Mouse (Mus musculus) heart, embryonic 12.5 days (tissue): ENCODE measurements around the gene Pax7. TPM values are rescaled to one million over a fixed set of nuclear protein-coding genes. Genes with fewer than 3 reads are reported as not detected.

Experiments
- ATAC-seq: fragments of 200-750 bp; cut with Nextera tagmentation; 2 replicates; pipeline ENCODE4 v1.8.0; 2017; ENCODE audit warnings: moderate TSS enrichment, moderate library complexity; ENCODE audit not compliant: insufficient number of reproducible peaks, low FRiP score
- H3K27ac ChIP-seq: fragments of 300-500 bp; sonication (generic); 2 replicates; pipeline ENCODE4 v1.5.1; 2016; ENCODE audit warnings: mild to moderate bottlenecking, moderate library complexity; ENCODE audit not compliant: poor library complexity, severe bottlenecking
- H3K27me3 ChIP-seq: fragments of 300-500 bp; sonication (generic); replicated peaks from 2 replicates; pipeline ENCODE4 v1.6.1; 2016; ENCODE audit warnings: mild to moderate bottlenecking, moderate library complexity
- H3K36me3 ChIP-seq: fragments of 300-500 bp; sonication (generic); 2 replicates; pipeline ENCODE4 v1.6.1; 2016; ENCODE audit warnings: mild to moderate bottlenecking, moderate library complexity
- H3K4me1 ChIP-seq: fragments of 300-500 bp; sonication (generic); replicated peaks from 2 replicates; pipeline ENCODE4 v1.6.1; 2016; ENCODE audit warnings: mild to moderate bottlenecking
- H3K4me2 ChIP-seq: fragments of 300-500 bp; sonication (generic); 2 replicates; pipeline ENCODE4 v1.6.1; 2016; ENCODE audit warnings: mild to moderate bottlenecking, moderate library complexity
- H3K4me3 ChIP-seq: fragments of 300-500 bp; sonication (generic); 2 replicates; pipeline ENCODE4 v1.5.1; 2016; ENCODE audit warnings: mild to moderate bottlenecking
- H3K9ac ChIP-seq: fragments of 300-500 bp; sonication (generic); 2 replicates; pipeline ENCODE4 v1.6.1; 2016; ENCODE audit warnings: mild to moderate bottlenecking, moderate library complexity
- H3K9me3 ChIP-seq: fragments of 300-500 bp; sonication (generic); replicated peaks from 2 replicates; pipeline ENCODE4 v1.6.1; 2016; ENCODE audit warnings: mild to moderate bottlenecking, moderate library complexity
- WGBS: fragments of 180-500 bp; shearing (Covaris S2); methylation state at CpG from one replicate; pipeline ENCODE4 v1.1.7; 2016; 5-methylcytosine and 5-hydroxymethylcytosine counted together
- polyA plus RNA-seq: library from polyadenylated mRNA; unstranded; fragments of >200 nt; fragmentation: Nextera tagmentation; extraction: Ambion mirVana; gene quantifications from 2 replicates; pipeline ENCODE4 v1.2.1, GENCODE M21; 2016

The Pax7 gene
- polyA plus RNA-seq, 1 experiment from 2014 or later = 0.06 TPM

DNA sequence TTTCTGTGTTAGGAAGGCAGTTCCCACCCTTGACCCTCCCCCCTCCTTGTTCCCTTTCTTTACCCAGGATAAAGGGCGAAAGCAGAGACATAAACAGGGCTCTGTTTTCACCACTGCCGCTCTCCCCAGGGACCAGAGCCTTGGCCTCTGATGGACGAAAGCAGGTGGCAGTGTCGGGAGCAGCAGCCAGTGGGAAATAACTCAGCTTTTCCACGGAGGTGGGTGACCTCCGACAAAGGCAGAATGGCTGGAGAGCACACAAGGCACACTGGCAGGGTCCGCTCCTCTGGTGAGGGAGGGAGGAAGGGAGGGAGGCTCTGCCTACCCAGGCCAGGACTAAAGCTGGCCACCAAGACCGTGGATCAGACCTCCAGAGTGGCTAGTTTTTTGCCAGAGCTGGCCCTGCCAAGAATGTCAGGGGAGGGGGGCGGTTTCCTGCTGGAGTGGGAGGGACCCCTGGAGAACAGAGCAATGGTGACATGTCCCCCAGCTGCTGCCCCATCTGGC, 62.1 kb downstream of the Pax7 start:
- Histone ChIP-seq H3K27ac (no peak overlapping the region), H3K9ac (no peak overlapping the region), H3K9me3 (no peaks in the 10 kb centered on the region), H3K4me3 (no peak overlapping the region), H3K36me3 (no peaks in the 10 kb centered on the region), H3K4me1 (peaks cover 12% of the 10 kb centered on the region), H3K27me3 (peaks cover 88% of the 10 kb centered on the region), H3K4me2 (no peak overlapping the region)
- ATAC-seq = no peak
- 14% methylated on average over 9 of the region's 9 CpGs for WGBS

DNA sequence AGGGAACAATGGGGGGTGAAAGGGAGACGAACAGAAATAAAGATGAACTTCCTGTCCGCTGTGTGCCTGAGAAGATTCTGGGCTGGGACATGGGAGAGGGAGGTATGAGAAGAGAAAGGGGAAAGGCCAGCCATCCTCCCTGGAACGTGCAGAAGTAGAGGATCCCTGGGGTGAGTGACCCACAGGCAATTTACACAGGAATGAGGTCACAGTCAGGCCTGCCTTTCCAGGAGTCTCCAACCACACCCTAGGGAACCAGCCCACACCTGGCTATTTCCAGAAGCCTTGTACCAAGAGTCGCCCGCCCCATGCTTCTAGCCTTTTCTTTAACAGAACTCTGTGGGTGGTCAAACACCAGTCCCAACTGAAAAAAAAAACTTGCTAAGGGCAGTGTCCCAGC, 65.5 kb downstream of the Pax7 start:
- no peaks in the 10 kb centered on the region for H3K36me3 ChIP-seq
- H3K27me3 ChIP-seq = peaks cover 100% of the 10 kb centered on the region
- H3K4me2 ChIP-seq = no peak overlapping the region
- H3K9me3 ChIP-seq = no peaks in the 10 kb centered on the region
- H3K27ac ChIP-seq = no peak overlapping the region
- peaks cover 12% of the 10 kb centered on the region for H3K4me1 ChIP-seq
- no peak for ATAC-seq
- H3K9ac ChIP-seq = no peak overlapping the region
- 15% methylated on average over 5 of the region's 5 CpGs for WGBS
- H3K4me3 ChIP-seq = no peak overlapping the region

GRCm38 (mm10) chr4:139767115-139767718, 66.1 kb downstream of the Pax7 start:
- WGBS = 2% methylated on average over 18 of the region's 18 CpGs
- Histone ChIP-seq H3K4me1 (peaks cover 12% of the 10 kb centered on the region), H3K4me2 (no peak overlapping the region), H3K9ac (no peak overlapping the region), H3K9me3 (no peaks in the 10 kb centered on the region), H3K27ac (no peak overlapping the region), H3K27me3 (peaks cover 100% of the 10 kb centered on the region), H3K36me3 (no peaks in the 10 kb centered on the region), H3K4me3 (no peak overlapping the region)
- ATAC-seq = no peak

- no peaks in the 10 kb centered on the region for H3K36me3 ChIP-seq
- peaks cover 100% of the 10 kb centered on the region for H3K27me3 ChIP-seq
- no peaks in the 10 kb centered on the region for H3K9me3 ChIP-seq
- WGBS = 3% methylated on average over 13 of the region's 13 CpGs
- no peak overlapping the region for H3K4me3 ChIP-seq
- no peak overlapping the region for H3K27ac ChIP-seq
- ATAC-seq = no peak
- H3K4me1 ChIP-seq = peaks cover 9% of the 10 kb centered on the region
- no peak overlapping the region for H3K4me2 ChIP-seq
- H3K9ac ChIP-seq = no peak overlapping the region
Measured at GRCm38 (mm10) chr4:139761911-139762310, 71.4 kb downstream of the Pax7 start.

DNA sequence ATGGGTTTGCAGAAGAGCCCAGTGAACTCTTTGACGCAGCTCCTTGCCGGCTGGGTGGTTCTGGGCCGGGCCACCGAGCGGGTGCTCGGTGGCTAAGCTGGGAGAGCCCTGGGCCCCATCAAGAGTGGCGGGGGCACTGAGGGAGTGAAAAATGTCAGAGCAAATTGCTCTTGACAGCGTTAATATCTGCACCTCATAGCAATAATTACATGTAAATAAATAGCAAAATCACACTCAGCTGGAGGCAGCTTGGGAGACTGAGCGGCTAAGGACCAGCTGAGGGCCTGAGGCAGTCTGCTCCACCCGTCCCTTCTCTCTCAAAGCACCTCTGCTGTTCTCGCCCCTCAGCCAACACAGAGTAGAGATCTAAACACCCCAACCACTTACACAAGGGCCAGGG, 72.6 kb downstream of the Pax7 start:
- Histone ChIP-seq H3K36me3 (no peaks in the 10 kb centered on the region), H3K27me3 (peaks cover 100% of the 10 kb centered on the region), H3K4me3 (no peak overlapping the region), H3K9me3 (no peaks in the 10 kb centered on the region), H3K4me1 (peaks cover 7% of the 10 kb centered on the region; the same call in 1 of the 2 replicates), H3K27ac (no peak overlapping the region), H3K9ac (no peak overlapping the region), H3K4me2 (no peak overlapping the region)
- ATAC-seq = no peak
- 56% methylated on average over 11 of the region's 11 CpGs for WGBS

- no peaks in the 10 kb centered on the region for H3K36me3 ChIP-seq
- peaks cover 100% of the 10 kb centered on the region for H3K27me3 ChIP-seq
- H3K9ac ChIP-seq = no peak overlapping the region
- ATAC-seq = no peak
- H3K27ac ChIP-seq = no peak overlapping the region
- H3K4me1 ChIP-seq = peaks cover 7% of the 10 kb centered on the region; the same call in 1 of the 2 replicates
- no peak overlapping the region for H3K4me3 ChIP-seq
- no peak overlapping the region for H3K4me2 ChIP-seq
- 8% methylated on average over 17 of the region's 17 CpGs for WGBS
- H3K9me3 ChIP-seq = no peaks in the 10 kb centered on the region
Measured at GRCm38 (mm10) chr4:139758512-139759340, 74.6 kb downstream of the Pax7 start.

- Histone ChIP-seq H3K4me2 (no peak overlapping the region), H3K9ac (no peak overlapping the region), H3K36me3 (no peaks in the 10 kb centered on the region), H3K27ac (no peak overlapping the region), H3K27me3 (peaks cover 100% of the 10 kb centered on the region), H3K9me3 (no peaks in the 10 kb centered on the region), H3K4me1 (peaks cover 7% of the 10 kb centered on the region; the same call in 1 of the 2 replicates), H3K4me3 (no peak overlapping the region)
- ATAC-seq = no peak
- WGBS = 4% methylated on average over 11 of the region's 13 CpGs
Measured at GRCm38 (mm10) chr4:139756931-139757330, 76.4 kb downstream of the Pax7 start.

DNA sequence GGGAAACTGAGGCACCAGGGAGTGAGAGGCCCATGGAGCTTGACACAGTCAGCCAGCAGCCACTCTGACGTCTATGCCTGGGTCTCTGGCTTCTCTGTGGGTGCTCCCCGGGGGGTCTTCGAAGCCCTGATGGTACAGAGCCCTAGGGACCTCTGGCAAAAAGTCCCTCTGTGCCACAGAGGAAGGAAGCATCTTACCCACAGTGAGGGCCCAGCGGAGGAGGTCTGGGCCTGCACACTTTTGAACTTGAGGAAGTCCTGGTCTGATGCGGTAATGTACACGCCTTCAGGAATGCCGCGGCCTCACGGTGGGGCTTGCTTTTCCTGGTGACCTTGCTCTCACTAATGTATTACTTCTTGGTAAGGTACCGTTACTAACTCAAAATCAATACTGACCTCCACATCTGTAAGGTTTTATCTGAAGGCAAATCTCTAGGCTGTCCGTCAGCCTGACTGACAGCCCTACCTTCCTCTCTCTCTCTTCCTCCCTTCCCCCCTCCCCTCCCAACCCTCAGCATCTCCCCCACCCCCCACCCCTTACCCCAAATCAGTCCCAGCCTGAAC, 79.1 kb downstream of the Pax7 start:
- H3K4me1 ChIP-seq = peaks cover 6% of the 10 kb centered on the region; the same call in 1 of the 2 replicates
- no peaks in the 10 kb centered on the region for H3K9me3 ChIP-seq
- H3K36me3 ChIP-seq = no peaks in the 10 kb centered on the region
- peaks cover 79% of the 10 kb centered on the region for H3K27me3 ChIP-seq
- H3K4me2 ChIP-seq = no peak overlapping the region
- H3K9ac ChIP-seq = no peak overlapping the region
- WGBS = 24% methylated on average over 11 of the region's 11 CpGs
- H3K27ac ChIP-seq = no peak overlapping the region
- H3K4me3 ChIP-seq = no peak overlapping the region
- no peak for ATAC-seq

DNA sequence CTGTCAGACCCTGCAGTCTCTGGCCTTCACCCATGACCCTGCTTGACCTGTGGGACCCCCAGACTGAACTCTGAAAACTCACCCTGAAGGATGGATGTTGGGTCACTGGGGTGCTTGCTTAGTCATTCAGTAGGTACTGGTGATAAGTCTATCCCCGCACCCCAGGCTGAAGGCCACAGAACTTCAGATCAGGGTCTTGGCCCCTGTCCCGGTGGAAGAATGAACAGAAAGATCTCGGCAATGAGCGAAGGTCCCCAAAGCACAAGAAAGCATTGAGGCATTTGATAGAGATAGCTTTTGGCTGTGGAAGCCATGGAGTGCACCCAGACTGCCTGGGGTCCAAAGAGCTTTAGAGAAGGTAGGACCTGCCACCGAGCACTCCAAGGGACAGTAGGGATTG, 82.4 kb downstream of the Pax7 start:
- H3K27ac ChIP-seq = no peak overlapping the region
- no peak for ATAC-seq
- H3K27me3 ChIP-seq = peaks cover 54% of the 10 kb centered on the region
- H3K4me1 ChIP-seq = no peaks in the 10 kb centered on the region
- no peaks in the 10 kb centered on the region for H3K36me3 ChIP-seq
- no peak overlapping the region for H3K4me3 ChIP-seq
- 85% methylated on average over 5 of the region's 5 CpGs for WGBS
- 0 out of 2 replicates have a peak, but pooled peaks cover 6% of the 10 kb centered on the region for H3K9me3 ChIP-seq
- H3K9ac ChIP-seq = no peak overlapping the region
- no peak overlapping the region for H3K4me2 ChIP-seq

GRCm38 (mm10) chr4:139747190-139747936, 86.0 kb downstream of the Pax7 start:
- no peaks in the 10 kb centered on the region for H3K36me3 ChIP-seq
- H3K4me1 ChIP-seq = peaks cover 6% of the 10 kb centered on the region; the same call in 1 of the 2 replicates
- peaks cover 35% of the 10 kb centered on the region for H3K27me3 ChIP-seq
- WGBS = 47% methylated on average over 12 of the region's 12 CpGs
- ATAC-seq = no peak
- no peak overlapping the region for H3K4me2 ChIP-seq
- H3K27ac ChIP-seq = no peak overlapping the region
- H3K9me3 ChIP-seq = 0 out of 2 replicates have a peak, but pooled peaks cover 6% of the 10 kb centered on the region
- H3K9ac ChIP-seq = no peak overlapping the region
- no peak overlapping the region for H3K4me3 ChIP-seq
